Mouse (Mus musculus): ENCODE data around the gene Dkk3. TPM values are rescaled to one million over a fixed set of nuclear protein-coding genes. Genes with fewer than 3 reads are reported as not detected.

The Dkk3 gene
- polyA plus RNA-seq, 1 experiment from 2014 or later = 26.7 TPM

DNA sequence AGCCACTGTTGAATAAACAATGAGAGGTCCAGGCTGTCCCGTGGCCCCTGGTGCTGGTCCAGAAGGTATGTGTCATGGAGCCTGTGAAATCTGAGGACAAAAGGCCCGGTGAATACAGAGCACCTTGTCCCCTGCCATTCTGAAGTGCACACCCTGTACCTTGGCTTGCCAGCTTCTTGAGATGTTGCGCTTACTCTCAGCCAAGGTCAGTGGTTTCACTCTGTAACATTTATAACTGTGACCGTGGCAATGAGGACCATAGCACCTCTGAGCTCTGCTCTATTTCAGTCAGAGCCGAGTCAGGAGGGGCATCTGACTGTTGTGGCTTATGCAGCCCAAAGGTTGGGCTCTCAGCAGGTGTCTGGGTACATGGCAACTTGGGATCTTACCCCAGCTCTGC, 35.4 kb upstream of the Dkk3 start:
- Histone ChIP-seq H3K36me3 (ENCODE audit: control insufficient read depth, insufficient read depth, low read length) (no peaks in the 10 kb centered on the region), H3K4me2 (ENCODE audit: low read depth, low read length) (no peak overlapping the region), H3K4me3 (ENCODE audit: low read length) (no peak overlapping the region), H3K9me3 (ENCODE audit: control insufficient read depth, low read length) (no peaks in the 10 kb centered on the region), H3K27ac (ENCODE audit: low read length) (no peak overlapping the region), H3K27me3 (replicated peaks; ENCODE audit: control insufficient read depth, insufficient read depth, low read length) (no peaks in the 10 kb centered on the region), H3K9ac (ENCODE audit: low read depth, low read length) (no peak overlapping the region), H3K4me1 (ENCODE audit: control insufficient read depth, insufficient read depth, low read length) (0 out of 2 replicates have a peak, but pooled peaks cover 5% of the 10 kb centered on the region)
- 73% methylated on average over 5 of the region's 5 CpGs for WGBS
- ATAC-seq = no peak

DNA sequence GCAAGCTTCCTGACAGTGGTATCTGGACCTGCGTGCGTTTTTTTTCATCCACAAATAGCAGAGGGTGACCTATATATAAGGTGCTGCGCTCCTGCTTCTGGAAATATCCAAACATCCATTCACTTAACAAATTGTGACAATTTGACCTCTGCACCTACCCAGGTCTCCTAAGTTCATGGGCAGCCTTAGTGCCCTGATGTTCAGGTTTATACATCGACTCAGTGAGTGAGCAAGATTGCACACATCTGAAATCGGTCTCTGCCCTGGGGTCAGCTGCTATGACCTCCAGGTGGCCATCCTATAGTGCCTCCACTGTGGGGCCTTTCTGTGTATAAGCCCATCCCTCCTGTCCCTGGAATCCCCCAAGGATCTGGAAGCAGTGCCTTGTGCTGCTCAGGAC, 33.9 kb upstream of the Dkk3 start:
- Histone ChIP-seq H3K36me3 (ENCODE audit: control insufficient read depth, insufficient read depth, low read length) (no peaks in the 10 kb centered on the region), H3K9me3 (ENCODE audit: control insufficient read depth, low read length) (no peaks in the 10 kb centered on the region), H3K4me1 (ENCODE audit: control insufficient read depth, insufficient read depth, low read length) (peaks cover 14% of the 10 kb centered on the region), H3K4me2 (ENCODE audit: low read depth, low read length) (no peak overlapping the region), H3K27me3 (replicated peaks; ENCODE audit: control insufficient read depth, insufficient read depth, low read length) (no peaks in the 10 kb centered on the region), H3K27ac (ENCODE audit: low read length) (no peak overlapping the region), H3K9ac (ENCODE audit: low read depth, low read length) (no peak overlapping the region), H3K4me3 (ENCODE audit: low read length) (no peak overlapping the region)
- 73% methylated on average over 5 of the region's 5 CpGs for WGBS
- no peak for ATAC-seq

DNA sequence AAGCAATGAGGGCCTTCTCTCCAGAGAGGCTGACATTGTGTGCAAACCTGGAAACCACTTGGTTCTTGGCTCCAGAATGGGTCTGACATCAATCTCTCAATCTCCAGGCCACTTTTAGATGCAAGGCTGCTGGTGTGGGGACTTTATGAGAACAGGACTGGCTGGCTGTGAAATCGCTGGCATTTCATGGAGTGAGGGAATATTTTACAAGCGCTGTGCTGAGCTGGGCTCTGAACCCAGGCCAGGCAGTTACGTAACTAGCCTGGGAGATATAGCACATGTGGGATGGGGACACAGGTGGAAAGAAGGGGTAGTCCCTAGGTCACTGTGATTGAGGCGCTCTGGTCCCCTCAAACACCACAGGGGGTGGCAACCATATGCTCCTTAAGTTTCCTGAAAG, 33.4 kb upstream of the Dkk3 start:
- Histone ChIP-seq H3K4me2 (ENCODE audit: low read depth, low read length) (no peak overlapping the region), H3K36me3 (ENCODE audit: control insufficient read depth, insufficient read depth, low read length) (no peaks in the 10 kb centered on the region), H3K4me1 (ENCODE audit: control insufficient read depth, insufficient read depth, low read length) (peaks cover 18% of the 10 kb centered on the region), H3K27ac (ENCODE audit: low read length) (no peak overlapping the region), H3K27me3 (replicated peaks; ENCODE audit: control insufficient read depth, insufficient read depth, low read length) (no peaks in the 10 kb centered on the region), H3K9me3 (ENCODE audit: control insufficient read depth, low read length) (no peaks in the 10 kb centered on the region), H3K4me3 (ENCODE audit: low read length) (no peak overlapping the region), H3K9ac (ENCODE audit: low read depth, low read length) (no peak overlapping the region)
- ATAC-seq = no peak
- 71% methylated on average over 4 of the region's 4 CpGs for WGBS

DNA sequence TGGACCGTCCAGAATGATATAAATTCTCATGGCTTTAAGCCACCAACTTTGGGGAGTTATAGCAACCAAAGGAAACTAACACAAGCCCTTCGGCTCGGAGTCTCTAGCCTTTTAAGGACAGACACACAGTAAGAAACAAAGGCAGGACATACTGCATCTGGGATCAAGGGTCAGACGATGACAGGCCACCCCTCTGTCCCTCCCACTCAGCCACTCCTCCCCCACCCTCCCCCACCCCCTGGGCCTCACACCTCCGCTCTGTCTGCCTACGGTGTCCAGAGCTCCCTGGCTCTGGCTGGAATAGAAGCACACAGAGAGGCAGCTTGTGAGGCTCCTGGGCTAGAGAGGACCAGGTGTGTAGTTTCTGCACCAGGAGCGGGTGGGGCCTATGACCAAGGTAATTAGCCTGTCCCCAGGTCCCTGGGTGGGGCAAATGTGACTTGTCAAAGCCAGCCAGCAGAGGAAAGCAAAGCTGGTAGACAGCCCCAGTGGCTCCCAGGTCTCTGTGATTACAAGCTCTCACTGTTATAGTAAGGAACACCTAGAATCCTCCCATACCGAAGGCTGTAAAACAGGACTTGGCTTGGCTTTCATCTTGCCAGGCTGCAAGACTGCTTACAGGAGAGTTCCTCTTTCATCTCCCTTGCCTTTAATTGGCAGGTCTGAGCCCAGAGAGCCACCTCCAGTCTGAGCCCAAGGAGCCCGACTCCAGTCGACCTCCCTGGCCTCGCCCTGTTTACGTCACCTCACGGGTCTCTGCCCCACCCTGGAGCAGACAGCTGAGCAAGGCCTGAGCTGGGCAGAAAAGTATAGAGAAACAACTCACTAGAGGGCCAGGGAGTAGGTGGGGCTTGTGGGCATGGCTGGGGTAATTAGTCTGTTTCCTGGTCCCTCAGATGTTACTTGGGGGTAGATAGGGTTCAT, 28.9 kb upstream of the Dkk3 start:
- peak; percentile 86 for ATAC-seq
- H3K9ac ChIP-seq (ENCODE audit: low read depth, low read length) = peak overlapping the region; percentile 49
- H3K4me3 ChIP-seq (ENCODE audit: low read length) = no peak overlapping the region
- WGBS = 48% methylated on average over 13 of the region's 13 CpGs
- H3K9me3 ChIP-seq (ENCODE audit: control insufficient read depth, low read length) = no peaks in the 10 kb centered on the region
- H3K27ac ChIP-seq (ENCODE audit: low read length) = peak overlapping the region; percentile 80
- no peaks in the 10 kb centered on the region for H3K36me3 ChIP-seq (ENCODE audit: control insufficient read depth, insufficient read depth, low read length)
- peak overlapping the region; percentile 18 for H3K4me2 ChIP-seq (ENCODE audit: low read depth, low read length)
- H3K4me1 ChIP-seq (ENCODE audit: control insufficient read depth, insufficient read depth, low read length) = peaks cover 21% of the 10 kb centered on the region
- H3K27me3 ChIP-seq (replicated peaks; ENCODE audit: control insufficient read depth, insufficient read depth, low read length) = no peaks in the 10 kb centered on the region

DNA sequence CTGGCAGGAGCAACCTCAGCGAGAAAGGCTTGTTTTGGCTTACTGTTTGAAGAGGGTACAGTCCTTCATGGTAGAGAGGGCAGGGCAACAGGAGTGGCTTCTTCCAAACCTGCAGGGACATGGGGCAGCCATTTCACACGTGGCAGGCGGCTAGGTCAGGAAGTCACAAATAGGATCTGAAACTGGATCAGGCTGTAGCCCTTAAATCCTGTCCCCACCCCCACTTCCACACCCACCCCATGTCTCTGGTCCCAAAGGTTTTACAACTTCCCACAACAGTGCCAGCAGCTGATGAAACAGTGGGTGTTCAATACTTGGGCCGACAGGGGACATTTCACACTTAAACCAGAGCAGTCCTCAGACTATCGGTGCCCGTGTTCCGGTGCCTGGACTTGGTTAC, 28.0 kb upstream of the Dkk3 start:
- Histone ChIP-seq H3K9me3 (ENCODE audit: control insufficient read depth, low read length) (no peaks in the 10 kb centered on the region), H3K4me1 (ENCODE audit: control insufficient read depth, insufficient read depth, low read length) (peaks cover 19% of the 10 kb centered on the region), H3K9ac (ENCODE audit: low read depth, low read length) (no peak overlapping the region), H3K27me3 (replicated peaks; ENCODE audit: control insufficient read depth, insufficient read depth, low read length) (no peaks in the 10 kb centered on the region), H3K4me2 (ENCODE audit: low read depth, low read length) (no peak overlapping the region), H3K4me3 (ENCODE audit: low read length) (no peak overlapping the region), H3K27ac (ENCODE audit: low read length) (peak overlapping the region; percentile 80; the same call in 1 of the 2 replicates), H3K36me3 (ENCODE audit: control insufficient read depth, insufficient read depth, low read length) (no peaks in the 10 kb centered on the region)
- no peak for ATAC-seq
- 89% methylated on average over 7 of the region's 7 CpGs for whole genome bisulfite sequencing

DNA sequence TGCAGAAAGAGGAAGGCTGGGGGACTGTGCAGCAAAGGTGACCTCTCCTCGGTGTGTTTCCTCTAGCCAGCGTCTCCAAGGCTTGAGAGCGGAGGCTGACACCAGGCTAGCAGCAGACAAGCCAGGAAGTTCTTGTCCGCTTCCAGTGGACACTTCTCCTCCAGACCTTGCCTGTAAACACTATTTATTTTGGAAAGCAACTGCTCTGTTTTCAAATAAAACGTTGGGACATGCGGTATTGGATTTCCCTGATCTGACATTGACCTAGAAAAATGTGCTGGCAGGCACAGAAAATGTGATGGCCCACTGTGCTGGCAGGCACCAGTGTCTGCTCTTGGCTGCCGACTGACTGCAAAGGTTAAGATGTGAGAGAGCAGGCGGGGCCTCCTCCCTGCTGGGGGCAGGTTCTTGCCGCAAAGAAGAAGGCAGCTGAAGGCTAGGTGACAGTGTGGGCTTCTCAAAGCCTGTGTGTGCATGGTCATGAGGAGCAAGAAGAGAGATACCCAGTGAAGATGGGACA, 26.4 kb upstream of the Dkk3 start:
- Histone ChIP-seq H3K4me2 (ENCODE audit: low read depth, low read length) (no peak overlapping the region), H3K4me3 (ENCODE audit: low read length) (no peak overlapping the region), H3K27me3 (replicated peaks; ENCODE audit: control insufficient read depth, insufficient read depth, low read length) (no peaks in the 10 kb centered on the region), H3K27ac (ENCODE audit: low read length) (no peak overlapping the region), H3K9ac (ENCODE audit: low read depth, low read length) (no peak overlapping the region), H3K4me1 (ENCODE audit: control insufficient read depth, insufficient read depth, low read length) (peaks cover 19% of the 10 kb centered on the region), H3K9me3 (ENCODE audit: control insufficient read depth, low read length) (no peaks in the 10 kb centered on the region), H3K36me3 (ENCODE audit: control insufficient read depth, insufficient read depth, low read length) (no peaks in the 10 kb centered on the region)
- WGBS = 64% methylated on average over 9 of the region's 9 CpGs
- no peak for ATAC-seq

DNA sequence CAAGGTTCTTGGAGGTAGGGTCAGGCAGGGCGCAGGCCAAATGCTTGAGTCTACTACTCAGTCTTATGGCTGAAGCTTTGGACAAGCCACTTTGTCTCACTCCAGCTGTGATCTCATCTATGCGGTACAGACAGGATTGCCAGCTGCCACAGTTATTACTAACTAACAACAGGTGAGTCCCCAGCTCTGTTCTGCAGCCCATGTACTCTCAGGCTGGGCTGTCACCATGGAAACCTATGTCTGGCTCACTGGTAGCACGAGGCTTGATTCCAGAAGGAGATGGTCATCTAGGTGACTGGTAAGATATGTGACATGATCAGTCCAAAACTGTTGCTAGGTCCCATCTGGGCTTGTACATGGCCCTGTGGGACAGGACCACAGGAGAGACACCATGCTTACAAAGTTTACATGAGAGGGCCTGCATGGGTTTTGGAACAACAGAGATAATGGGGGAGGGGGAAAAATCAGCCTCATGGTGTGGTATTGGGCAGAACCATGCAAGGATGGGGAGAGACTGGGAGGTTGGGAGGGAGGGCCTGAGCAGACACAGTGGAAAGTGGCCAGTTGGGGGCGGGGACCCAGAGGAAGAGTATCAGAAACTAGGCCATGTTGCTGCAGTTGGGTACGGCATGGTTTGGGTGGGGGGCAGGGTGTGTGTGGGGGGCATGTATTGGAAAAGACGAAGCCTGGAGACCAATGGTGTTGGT, 25.8 kb upstream of the Dkk3 start:
- H3K27me3 ChIP-seq (replicated peaks; ENCODE audit: control insufficient read depth, insufficient read depth, low read length) = no peaks in the 10 kb centered on the region
- 82% methylated on average over 6 of the region's 6 CpGs for WGBS
- H3K27ac ChIP-seq (ENCODE audit: low read length) = no peak overlapping the region
- H3K36me3 ChIP-seq (ENCODE audit: control insufficient read depth, insufficient read depth, low read length) = no peaks in the 10 kb centered on the region
- no peak overlapping the region for H3K4me3 ChIP-seq (ENCODE audit: low read length)
- H3K9me3 ChIP-seq (ENCODE audit: control insufficient read depth, low read length) = no peaks in the 10 kb centered on the region
- no peak overlapping the region for H3K9ac ChIP-seq (ENCODE audit: low read depth, low read length)
- H3K4me1 ChIP-seq (ENCODE audit: control insufficient read depth, insufficient read depth, low read length) = peaks cover 22% of the 10 kb centered on the region
- H3K4me2 ChIP-seq (ENCODE audit: low read depth, low read length) = no peak overlapping the region
- no peak for ATAC-seq

DNA sequence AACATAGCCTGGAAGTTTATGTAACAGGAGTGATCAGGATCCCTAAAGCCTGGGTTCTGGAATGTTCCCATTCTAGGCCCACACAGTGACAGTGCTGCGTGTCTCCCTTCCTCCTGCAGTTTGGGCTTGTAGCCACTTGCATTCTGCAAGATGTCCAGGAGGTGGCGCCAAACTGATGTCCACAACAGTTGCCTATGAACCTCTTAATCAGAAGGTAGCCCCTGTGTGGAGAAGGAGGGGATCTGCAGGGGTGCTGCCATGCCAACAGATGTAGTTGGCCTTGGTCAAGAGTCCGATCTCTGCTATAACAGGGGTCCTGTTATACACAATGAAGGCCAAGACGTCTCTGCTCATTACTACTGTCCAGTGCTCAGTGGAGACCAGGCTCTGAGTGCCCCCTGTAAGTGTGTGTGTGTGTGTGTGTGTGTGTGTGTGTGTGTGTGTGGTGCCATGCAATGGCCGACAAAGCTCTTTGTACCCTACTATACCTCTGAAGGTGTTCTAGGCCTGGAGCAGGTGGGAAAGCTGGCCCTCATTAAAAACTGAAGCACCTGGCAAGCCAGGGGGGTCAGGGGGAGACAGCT, 24.5 kb upstream of the Dkk3 start:
- Histone ChIP-seq H3K4me1 (ENCODE audit: control insufficient read depth, insufficient read depth, low read length) (peaks cover 15% of the 10 kb centered on the region), H3K9ac (ENCODE audit: low read depth, low read length) (no peak overlapping the region), H3K27me3 (replicated peaks; ENCODE audit: control insufficient read depth, insufficient read depth, low read length) (no peaks in the 10 kb centered on the region), H3K4me3 (ENCODE audit: low read length) (no peak overlapping the region), H3K27ac (ENCODE audit: low read length) (no peak overlapping the region), H3K9me3 (ENCODE audit: control insufficient read depth, low read length) (no peaks in the 10 kb centered on the region), H3K4me2 (ENCODE audit: low read depth, low read length) (no peak overlapping the region), H3K36me3 (ENCODE audit: control insufficient read depth, insufficient read depth, low read length) (no peaks in the 10 kb centered on the region)
- ATAC-seq = no peak
- WGBS = 30% methylated on average over 5 of the region's 5 CpGs

DNA sequence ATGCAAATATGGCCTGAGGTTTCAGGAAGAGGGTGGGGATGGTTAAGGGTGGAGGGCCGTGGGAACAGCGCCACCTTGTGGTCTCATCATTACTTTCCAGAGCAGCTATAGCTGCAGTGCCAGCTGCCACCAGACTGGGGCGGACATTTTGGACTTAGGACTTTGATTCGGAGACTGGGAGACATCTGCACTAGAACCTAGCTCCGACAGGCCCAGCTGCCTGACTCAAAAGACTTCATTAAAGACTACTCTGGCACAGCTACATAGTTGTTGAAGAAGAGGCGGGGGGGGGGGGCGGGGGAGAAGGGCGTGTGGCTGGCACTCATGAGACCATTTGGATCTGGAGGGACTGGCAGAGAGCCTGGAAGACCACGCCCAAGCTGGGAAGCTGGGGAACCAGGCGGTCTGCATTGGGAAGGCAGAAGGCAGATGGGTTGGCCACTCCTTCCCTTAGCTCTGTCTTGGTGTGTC, 21.4 kb upstream of the Dkk3 start:
- ATAC-seq = peak; percentile 78
- H3K27ac ChIP-seq (ENCODE audit: low read length) = no peak overlapping the region
- H3K36me3 ChIP-seq (ENCODE audit: control insufficient read depth, insufficient read depth, low read length) = no peaks in the 10 kb centered on the region
- WGBS = 9% methylated on average over 9 of the region's 10 CpGs
- H3K27me3 ChIP-seq (replicated peaks; ENCODE audit: control insufficient read depth, insufficient read depth, low read length) = no peaks in the 10 kb centered on the region
- peak overlapping the region; percentile 1; the same call in 1 of the 2 replicates for H3K9ac ChIP-seq (ENCODE audit: low read depth, low read length)
- no peaks in the 10 kb centered on the region for H3K9me3 ChIP-seq (ENCODE audit: control insufficient read depth, low read length)
- peaks cover 4% of the 10 kb centered on the region; the same call in 1 of the 2 replicates for H3K4me1 ChIP-seq (ENCODE audit: control insufficient read depth, insufficient read depth, low read length)
- H3K4me3 ChIP-seq (ENCODE audit: low read length) = no peak overlapping the region
- 0 out of 2 replicates have a peak overlapping the region, but pooled peaks have one; percentile 17 for H3K4me2 ChIP-seq (ENCODE audit: low read depth, low read length)
